Mouse (Mus musculus) liver, adult (tissue): Measurements from ENCODE around the gene St8sia2.

Experiments used
- GATA4 ChIP-seq: IDR thresholded peaks from 2 replicates; pipeline ENCODE4 v1.6.1; 2014; ENCODE audit warnings: mild to moderate bottlenecking, low read length; ENCODE audit not compliant: insufficient replicate concordance

Gene St8sia2

GRCm38 (mm10) chr7:74013601-74014175 lies at the start of gene St8sia2:
TSS of gene St8sia2 (minus strand) at chr7:74013690.
- TF ChIP-seq GATA4 = no peak

GRCm38 (mm10) chr7:74061076-74061475 lies 47.6 kb upstream of the St8sia2 start:
- TF ChIP-seq GATA4 = no peak

- no peak for TF ChIP-seq GATA4
Observed at GRCm38 (mm10) chr7:74060306-74060946, 46.9 kb upstream of the St8sia2 start.

- TF ChIP-seq GATA4 = no peak
Observed at GRCm38 (mm10) chr7:74059684-74060083, 46.2 kb upstream of the St8sia2 start.

GRCm38 (mm10) chr7:74055753-74056152 lies 42.3 kb upstream of the St8sia2 start:
- TF ChIP-seq GATA4 = no peak

- no peak for TF ChIP-seq GATA4
Observed at GRCm38 (mm10) chr7:74047591-74047990, 34.1 kb upstream of the St8sia2 start.

GRCm38 (mm10) chr7:74045166-74045957 lies 31.9 kb upstream of the St8sia2 start:
- TF ChIP-seq GATA4 = no peak

- no peak for TF ChIP-seq GATA4
Observed at GRCm38 (mm10) chr7:74043562-74044138, 30.2 kb upstream of the St8sia2 start.

GRCm38 (mm10) chr7:74025007-74025406 lies 11.5 kb upstream of the St8sia2 start:
- TF ChIP-seq GATA4 = peak; percentile 48; the same call in 1 of the 2 replicates

- TF ChIP-seq GATA4 = no peak
Observed at GRCm38 (mm10) chr7:74024171-74024570, 10.7 kb upstream of the St8sia2 start.

GRCm38 (mm10) chr7:74022571-74022970 lies 9.1 kb upstream of the St8sia2 start:
- no peak for TF ChIP-seq GATA4

GRCm38 (mm10) chr7:74021771-74022170 lies 8.3 kb upstream of the St8sia2 start:
- no peak for TF ChIP-seq GATA4

- TF ChIP-seq GATA4 = no peak
Observed at GRCm38 (mm10) chr7:74016613-74017012, 3.1 kb upstream of the St8sia2 start.

GRCm38 (mm10) chr7:74012858-74013600 lies 461 bp downstream of the St8sia2 start:
- TF ChIP-seq GATA4 = no peak
